Mouse (Mus musculus): ENCODE data around the gene Cyfip1. TPM values are rescaled to one million over a fixed set of nuclear protein-coding genes. Genes with fewer than 3 reads are reported as not detected.

Gene Cyfip1
- polyA plus RNA-seq, 1 experiment from 2014 or later: 81.4 TPM

DNA sequence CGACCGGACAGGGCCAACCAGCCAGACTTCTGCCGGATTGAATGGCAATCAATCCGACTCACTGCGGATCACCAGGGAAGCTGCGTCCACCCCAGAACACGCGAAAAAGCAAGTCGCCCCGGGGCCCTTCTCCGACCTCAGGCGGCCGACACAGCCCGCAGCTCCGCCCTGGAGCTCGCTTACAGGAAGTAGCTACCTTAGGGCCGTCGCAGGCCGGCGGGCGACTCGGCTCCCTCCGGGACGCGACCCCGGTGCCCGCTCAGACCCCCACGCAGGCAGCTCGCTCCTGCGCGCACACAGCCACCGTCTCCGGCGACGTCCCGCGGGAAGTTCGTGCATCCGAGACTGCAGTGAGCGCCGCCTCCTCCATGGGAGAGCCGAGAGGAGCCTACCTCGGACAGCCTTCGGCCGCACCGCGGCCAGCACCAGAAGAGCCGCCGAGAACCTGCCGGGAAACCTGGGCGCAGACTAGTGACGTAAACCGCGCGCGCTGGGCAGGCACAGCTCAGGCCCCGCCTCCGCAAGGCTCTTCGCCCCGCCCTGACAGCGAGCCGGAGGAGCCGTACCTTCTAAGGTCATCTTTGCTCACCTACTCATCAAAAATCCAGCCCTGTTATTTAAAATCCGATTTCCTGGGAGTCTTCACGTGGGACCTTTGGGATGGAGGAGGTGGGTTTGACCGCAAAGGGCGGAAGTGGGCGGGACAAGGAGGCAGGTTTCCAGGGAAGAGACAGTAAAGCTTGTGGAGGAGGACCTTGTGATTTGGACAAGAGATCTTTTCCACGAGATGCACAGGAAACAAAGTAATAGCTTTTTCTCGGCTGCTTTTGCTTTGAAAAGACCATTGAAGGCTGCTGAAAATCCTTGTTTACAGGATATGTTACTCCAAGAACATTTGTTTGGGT lies 120.7 kb downstream of the Cyfip1 start, which contains the start of gene Nipa2:
TSS of gene Nipa2 (minus strand) at position 473 of the 905 bp plus-strand sequence.
- peak within 1 kb of the TSS; percentile 92 for H3K4me3 ChIP-seq (ENCODE audit: low read depth, low read length)
- WGBS: under 1% methylated on average over 69 of the region's 70 CpGs
- peak within 1 kb of the TSS; percentile 56 for H3K4me2 ChIP-seq (replicated peaks; ENCODE audit: low read depth, low read length)
- TF ChIP-seq CTCF (IDR thresholded peaks at IDR 0.05) (0 out of 2 replicates have a peak, but pooled peaks have one; percentile 5), EP300 (IDR thresholded peaks at IDR 0.05) (no peak)
- H3K27ac ChIP-seq (ENCODE audit: low read length): peak within 1 kb of the TSS; percentile 96
- no peaks in the 10 kb centered on the region for H3K27me3 ChIP-seq (replicated peaks; ENCODE audit: insufficient read depth, low read length)
- DNase-seq (ENCODE audit: low spot score) (peak; percentile 96), ATAC-seq (peak; percentile 99)
- no peaks in the 10 kb centered on the region; the same call in 1 of the 2 replicates for H3K4me1 ChIP-seq (ENCODE audit: insufficient read depth, low read depth, low read length)
- no peaks in the 10 kb centered on the region for H3K36me3 ChIP-seq (ENCODE audit: insufficient read depth, low read length)
- H3K9me3 ChIP-seq (ENCODE audit: low read length): no peaks in the 10 kb centered on the region
- H3K9ac ChIP-seq (replicated peaks; ENCODE audit: low read depth): peak within 1 kb of the TSS; percentile 90

DNA sequence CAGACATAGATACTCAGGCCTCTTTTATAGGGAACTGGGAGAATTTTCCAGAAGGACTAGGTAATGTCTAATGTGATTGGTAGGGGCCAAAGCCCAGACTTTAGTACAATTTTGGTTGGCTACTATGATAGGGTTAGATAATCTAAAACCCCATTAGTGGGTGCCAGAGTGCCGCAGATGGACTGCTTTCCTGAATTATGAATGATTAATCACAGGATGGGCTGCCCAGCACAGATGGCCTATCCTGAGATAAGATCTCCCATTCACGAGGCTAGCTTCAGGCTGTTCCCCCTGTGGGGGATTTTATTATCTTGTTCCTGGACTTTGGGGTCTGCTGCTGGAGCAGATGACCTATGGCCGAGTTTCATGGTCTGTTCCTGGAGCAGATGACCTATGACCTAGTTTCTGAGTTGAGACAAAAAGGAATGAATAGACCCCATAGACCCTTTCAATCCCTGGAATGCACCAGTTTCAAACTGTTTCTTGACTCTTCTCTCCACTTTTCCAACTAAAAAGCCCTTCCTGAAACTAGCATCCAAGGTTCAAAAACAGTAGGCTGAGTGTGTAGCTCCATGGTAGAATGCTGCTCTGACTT lies 125.4 kb downstream of the Cyfip1 start:
- ATAC-seq: no peak
- 44% methylated on average over 3 of the region's 3 CpGs for WGBS
- no peak for TF ChIP-seq CTCF (IDR thresholded peaks at IDR 0.05)
- TF ChIP-seq EP300 (IDR thresholded peaks at IDR 0.05): no peak
- Histone ChIP-seq H3K27ac (ENCODE audit: low read length) (no peak overlapping the region), H3K4me2 (replicated peaks; ENCODE audit: low read depth, low read length) (no peak overlapping the region), H3K9me3 (ENCODE audit: low read length) (no peaks in the 10 kb centered on the region), H3K9ac (replicated peaks; ENCODE audit: low read depth) (no peak overlapping the region), H3K4me3 (ENCODE audit: low read depth, low read length) (no peak overlapping the region), H3K27me3 (replicated peaks; ENCODE audit: insufficient read depth, low read length) (no peaks in the 10 kb centered on the region), H3K36me3 (ENCODE audit: insufficient read depth, low read length) (no peaks in the 10 kb centered on the region), H3K4me1 (ENCODE audit: insufficient read depth, low read depth, low read length) (no peaks in the 10 kb centered on the region)
- no peak for DNase-seq (ENCODE audit: low spot score)

DNA sequence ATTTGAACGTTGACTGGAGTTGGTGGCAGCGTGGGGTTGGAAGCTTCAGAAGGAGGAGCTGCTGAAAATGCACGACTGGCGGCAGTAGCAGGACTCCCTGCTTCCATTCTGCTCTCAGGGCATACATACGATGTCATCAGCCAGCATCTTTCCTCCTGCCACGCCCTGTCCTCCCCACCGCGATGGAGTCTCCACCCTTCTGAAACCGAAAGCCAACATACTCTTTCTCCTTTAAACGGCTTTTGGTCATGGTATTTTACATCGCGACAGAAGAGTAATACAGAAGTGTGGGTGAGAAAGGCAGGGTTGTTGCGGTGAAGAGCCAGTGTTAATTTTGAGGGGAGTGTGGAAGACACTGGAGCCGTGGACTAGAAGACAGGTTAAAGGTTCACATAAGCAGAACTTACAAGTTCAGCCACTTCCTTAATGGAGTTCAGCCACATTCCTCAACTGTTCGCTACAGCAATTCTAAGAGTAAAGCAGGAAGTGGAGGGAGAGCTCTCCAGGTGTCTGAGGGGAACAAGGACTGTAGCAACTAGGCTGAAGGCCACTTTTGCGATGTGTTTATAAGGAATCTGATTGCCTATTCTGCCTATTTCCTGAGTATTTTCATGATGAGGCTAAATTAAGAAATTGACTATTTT lies 126.8 kb downstream of the Cyfip1 start:
- Histone ChIP-seq H3K27ac (ENCODE audit: low read length) (peak overlapping the region; percentile 78), H3K9me3 (ENCODE audit: low read length) (no peaks in the 10 kb centered on the region), H3K4me1 (ENCODE audit: insufficient read depth, low read depth, low read length) (no peaks in the 10 kb centered on the region), H3K4me3 (ENCODE audit: low read depth, low read length) (peak overlapping the region; percentile 37), H3K4me2 (replicated peaks; ENCODE audit: low read depth, low read length) (peak overlapping the region; percentile 48), H3K36me3 (ENCODE audit: insufficient read depth, low read length) (no peaks in the 10 kb centered on the region), H3K9ac (replicated peaks; ENCODE audit: low read depth) (peak overlapping the region; percentile 24; the same call in 1 of the 2 replicates), H3K27me3 (replicated peaks; ENCODE audit: insufficient read depth, low read length) (no peaks in the 10 kb centered on the region)
- TF ChIP-seq CTCF (IDR thresholded peaks at IDR 0.05) (no peak), EP300 (IDR thresholded peaks at IDR 0.05) (no peak)
- DNase-seq (ENCODE audit: low spot score) (peak; percentile 76), ATAC-seq (peak; percentile 91)
- 22% methylated on average over 16 of the region's 16 CpGs for WGBS

DNA sequence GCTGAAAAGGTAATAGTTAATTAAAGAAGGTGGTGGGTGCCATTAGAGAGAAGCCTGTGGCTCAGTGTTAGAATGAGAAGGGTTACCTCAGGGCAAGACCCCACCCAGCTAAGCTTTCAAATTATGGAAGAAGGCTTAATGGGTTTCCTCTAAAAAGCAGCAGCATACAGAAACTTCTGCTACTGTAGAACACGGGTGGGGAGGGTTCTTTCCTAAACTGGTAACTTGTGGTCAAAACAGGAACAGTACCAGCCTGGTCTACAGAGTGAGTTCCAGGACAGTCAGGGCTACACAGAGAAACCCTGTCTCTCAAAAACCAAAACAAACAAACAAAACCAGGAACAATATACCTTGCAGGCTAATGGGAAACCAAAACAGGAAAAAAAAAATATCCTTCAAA lies 127.9 kb downstream of the Cyfip1 start:
- WGBS: 65% methylated on average over 1 of the region's 1 CpGs
- Histone ChIP-seq H3K27me3 (replicated peaks; ENCODE audit: insufficient read depth, low read length) (no peaks in the 10 kb centered on the region), H3K9me3 (ENCODE audit: low read length) (no peaks in the 10 kb centered on the region), H3K27ac (ENCODE audit: low read length) (no peak overlapping the region), H3K4me3 (ENCODE audit: low read depth, low read length) (no peak overlapping the region), H3K9ac (replicated peaks; ENCODE audit: low read depth) (no peak overlapping the region), H3K4me2 (replicated peaks; ENCODE audit: low read depth, low read length) (no peak overlapping the region), H3K36me3 (ENCODE audit: insufficient read depth, low read length) (no peaks in the 10 kb centered on the region), H3K4me1 (ENCODE audit: insufficient read depth, low read depth, low read length) (no peaks in the 10 kb centered on the region)
- DNase-seq (ENCODE audit: low spot score) (no peak), ATAC-seq (no peak)
- TF ChIP-seq CTCF (IDR thresholded peaks at IDR 0.05): no peak
- TF ChIP-seq EP300 (IDR thresholded peaks at IDR 0.05): no peak

DNA sequence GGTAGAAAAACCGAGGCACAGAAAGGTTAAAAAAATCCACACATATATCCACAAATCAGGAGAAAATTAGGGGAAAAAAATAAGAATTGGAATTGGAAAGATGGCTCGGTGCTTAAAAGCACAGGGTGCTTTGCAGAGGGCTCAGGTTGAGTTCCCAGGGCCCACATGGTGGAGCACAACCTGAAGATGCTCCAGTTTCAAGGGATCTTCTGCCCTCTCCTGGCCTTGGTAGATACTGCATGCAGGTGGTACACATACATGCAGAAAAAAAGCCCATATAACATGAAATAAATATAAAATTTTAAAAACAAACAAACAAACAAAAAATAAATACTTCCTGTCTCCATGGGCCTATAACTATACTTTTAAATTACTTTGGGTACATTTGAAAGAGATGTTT lies 132.9 kb downstream of the Cyfip1 start:
- Histone ChIP-seq H3K27ac (ENCODE audit: low read length) (no peak overlapping the region), H3K4me2 (replicated peaks; ENCODE audit: low read depth, low read length) (no peak overlapping the region), H3K9ac (replicated peaks; ENCODE audit: low read depth) (no peak overlapping the region), H3K36me3 (ENCODE audit: insufficient read depth, low read length) (no peaks in the 10 kb centered on the region), H3K9me3 (ENCODE audit: low read length) (no peaks in the 10 kb centered on the region), H3K27me3 (replicated peaks; ENCODE audit: insufficient read depth, low read length) (no peaks in the 10 kb centered on the region), H3K4me3 (ENCODE audit: low read depth, low read length) (no peak overlapping the region), H3K4me1 (ENCODE audit: insufficient read depth, low read depth, low read length) (no peaks in the 10 kb centered on the region)
- WGBS: 96% methylated on average over 2 of the region's 2 CpGs
- TF ChIP-seq CTCF (IDR thresholded peaks at IDR 0.05) (peak; percentile 27; the same call in 1 of the 2 replicates), EP300 (IDR thresholded peaks at IDR 0.05) (no peak)
- no peak for ATAC-seq
- no peak for DNase-seq (ENCODE audit: low spot score)

DNA sequence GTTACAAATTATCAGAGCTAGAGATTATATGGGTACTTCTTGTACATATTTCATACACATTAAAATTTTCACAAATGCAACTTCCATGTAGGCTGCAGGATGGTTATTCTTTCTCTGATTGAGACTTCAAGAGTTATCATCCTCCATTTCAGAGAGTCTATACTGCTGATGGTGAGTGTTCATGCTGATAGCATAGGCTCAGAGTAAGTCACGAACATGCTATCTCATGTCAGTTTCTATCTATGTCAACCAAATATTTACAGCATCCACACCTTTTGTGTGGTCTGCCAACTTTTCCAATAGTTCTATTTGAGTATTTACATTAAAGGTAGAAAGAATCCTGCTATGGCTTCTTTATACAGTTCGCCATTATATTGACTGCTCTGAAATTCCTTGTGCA lies 140.0 kb downstream of the Cyfip1 start:
- 90% methylated on average over 2 of the region's 2 CpGs for WGBS

More for the DNA sequence above, 140.0 kb downstream of the Cyfip1 start:
- no peaks in the 10 kb centered on the region for H3K27me3 ChIP-seq (replicated peaks; ENCODE audit: insufficient read depth, low read length)
- no peaks in the 10 kb centered on the region for H3K9me3 ChIP-seq (ENCODE audit: low read length)
- H3K27ac ChIP-seq (ENCODE audit: low read length): no peak overlapping the region
- DNase-seq (ENCODE audit: low spot score) (no peak), ATAC-seq (no peak)
- TF ChIP-seq CTCF (IDR thresholded peaks at IDR 0.05): no peak
- no peak for TF ChIP-seq EP300 (IDR thresholded peaks at IDR 0.05)
- no peaks in the 10 kb centered on the region for H3K4me1 ChIP-seq (ENCODE audit: insufficient read depth, low read depth, low read length)
- no peak overlapping the region for H3K4me2 ChIP-seq (replicated peaks; ENCODE audit: low read depth, low read length)
- no peak overlapping the region for H3K4me3 ChIP-seq (ENCODE audit: low read depth, low read length)
- no peaks in the 10 kb centered on the region for H3K36me3 ChIP-seq (ENCODE audit: insufficient read depth, low read length)
- H3K9ac ChIP-seq (replicated peaks; ENCODE audit: low read depth): no peak overlapping the region

Other genes with a start within 250 kb of the Cyfip1 start
- gene Siglech, start 73.6 kb upstream of the Cyfip1 start, polyA plus RNA-seq (2015; fragmentation: Nextera tagmentation; extraction: Ambion mirVana): 0.27 and 0.42 TPM in 2 replicates
- 13.0 and 13.7 TPM in 2 replicates for gene Tubgcp5, start 47.6 kb upstream of the Cyfip1 start, polyA plus RNA-seq (2015; fragmentation: Nextera tagmentation; extraction: Ambion mirVana)
- gene Nipa2, start 120.7 kb downstream of the Cyfip1 start, polyA plus RNA-seq (2015; fragmentation: Nextera tagmentation; extraction: Ambion mirVana): 36.0 and 40.2 TPM in 2 replicates
- gene Nipa1, start 178.2 kb downstream of the Cyfip1 start, polyA plus RNA-seq (2015; fragmentation: Nextera tagmentation; extraction: Ambion mirVana): 9.6 and 10.0 TPM in 2 replicates
- gene Herc2, start 208.5 kb downstream of the Cyfip1 start, polyA plus RNA-seq (2015; fragmentation: Nextera tagmentation; extraction: Ambion mirVana): 21.6 and 22.6 TPM in 2 replicates